12 mouse cellular contexts compared by ENCODE assay signal in the genomic region with DNA sequence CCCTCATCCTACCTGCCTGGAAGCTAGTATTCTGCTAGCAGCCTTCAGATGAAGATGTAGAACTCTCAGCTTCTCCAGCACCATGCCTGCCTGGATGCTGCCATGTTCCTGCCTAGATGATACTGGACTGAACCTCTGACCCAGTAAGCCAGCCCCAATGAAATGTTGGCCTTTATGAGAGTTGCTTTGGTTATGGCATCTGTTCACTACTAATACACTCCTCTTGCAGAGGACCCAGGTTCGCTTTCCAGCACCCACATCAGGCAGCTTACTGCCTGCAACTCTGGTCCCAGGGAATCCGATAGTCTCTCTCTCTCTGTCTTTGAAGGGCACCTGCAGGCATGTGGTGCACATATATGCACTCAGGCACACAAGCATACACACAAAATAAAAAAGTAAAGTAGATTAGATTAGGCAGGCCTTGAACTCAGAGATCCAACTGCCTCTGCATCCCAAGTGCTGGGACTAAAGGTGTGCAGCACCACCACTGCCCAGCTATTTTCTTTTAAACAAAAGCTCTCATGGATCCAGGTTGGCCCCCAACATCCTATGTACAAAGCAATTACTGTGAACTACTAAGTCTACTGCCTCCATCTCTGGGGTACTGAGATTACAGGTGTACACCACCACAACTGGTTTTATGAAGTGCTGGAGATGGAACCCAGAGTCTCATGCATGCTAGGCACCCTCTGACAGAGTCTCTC. TPM values are rescaled to one million over a fixed set of nuclear protein-coding genes. Genes with fewer than 3 reads are reported as not detected.
DNase-seq lines count a peak whose midpoint lies in the region; ATAC-seq and TF ChIP-seq lines count a peak whose summit lies in the region.
"Had no signal": no experiment of that assay in that cellular context is flagged by ENCODE, and none has a peak within 500 bp of the region (broad histone marks: within the 10 kb centered on the region; RNA-seq: fewer than 3 reads in every experiment).

No protein-coding gene starts in this region.

- H3K9me3 ChIP-seq in heart, embryonic 16.5 days (replicated peaks; ENCODE audit: control insufficient read depth, low read length) = no peaks in the 10 kb centered on the region
- no peaks in the 10 kb centered on the region for H3K9me3 ChIP-seq in liver, embryonic 14.5 days (ENCODE audit: control insufficient read depth, low read length)
- no peaks in the 10 kb centered on the region for H3K9me3 ChIP-seq in embryonic facial prominence, embryonic 15.5 days (replicated peaks)
- H3K9me3 ChIP-seq in limb, embryonic 14.5 days (ENCODE audit: control insufficient read depth, low read length) = no peaks in the 10 kb centered on the region
- H3K9me3 ChIP-seq: neural tube, embryonic 12.5 days had no signal

- H3K9ac ChIP-seq in heart, embryonic 16.5 days (ENCODE audit: low read length) = no peak overlapping the region
- 0 out of 2 replicates have a peak overlapping the region, but pooled peaks have one; percentile 2 for H3K9ac ChIP-seq in liver, embryonic 14.5 days (replicated peaks)
- H3K9ac ChIP-seq in embryonic facial prominence, embryonic 15.5 days = no peak overlapping the region
- H3K9ac ChIP-seq in limb, embryonic 14.5 days (ENCODE audit: low read depth, low read length, severe bottlenecking) = no peak overlapping the region
- H3K9ac ChIP-seq: neural tube, embryonic 12.5 days had no signal

- no peak for TF ChIP-seq EP300 in liver, embryonic 14.5 days (IDR thresholded peaks at IDR 0.05; ENCODE audit: low read depth)

- peak overlapping the region; percentile 53 for H3K27ac ChIP-seq in heart, embryonic 16.5 days (ENCODE audit: low read length)
- H3K27ac ChIP-seq in liver, embryonic 14.5 days = no peak overlapping the region
- peak overlapping the region; percentile 65 for H3K27ac ChIP-seq in embryonic facial prominence, embryonic 15.5 days (replicated peaks)
- H3K27ac ChIP-seq in limb, embryonic 14.5 days (replicated peaks; ENCODE audit: low read depth, low read length) = peak overlapping the region; percentile 20
- H3K27ac ChIP-seq: neural tube, embryonic 12.5 days had no signal

- no peak for DNase-seq in heart, adult 8-10 months (ENCODE audit: low spot score)
- DNase-seq in liver, embryonic 14.5 days (ENCODE audit: low read depth in 3 of 3, low spot score in 3 of 3) = no peak
- DNase-seq in liver = no peak
- no peak for DNase-seq in limb, embryonic 14.5 days (ENCODE audit: low spot score)
- DNase-seq in frontal cortex, postnatal 36 days (ENCODE audit: low spot score in 2 of 2) = no peak
- DNase-seq in thymus, postnatal 4 days = no peak
- DNase-seq: cerebellum, postnatal 36 days had no signal

- no peak overlapping the region for H3K4me3 ChIP-seq in heart, embryonic 16.5 days (ENCODE audit: low read length)
- no peak overlapping the region for H3K4me3 ChIP-seq in liver, embryonic 14.5 days (ENCODE audit: insufficient read depth in 1 of 2, low read depth in 2 of 2, low read length in 2 of 2)
- no peak overlapping the region for H3K4me3 ChIP-seq in embryonic facial prominence, embryonic 15.5 days (replicated peaks)
- no peak overlapping the region for H3K4me3 ChIP-seq in limb, embryonic 14.5 days (replicated peaks; ENCODE audit: low read length)
- H3K4me3 ChIP-seq: neural tube, embryonic 12.5 days had no signal

- no peak for TF ChIP-seq CTCF in liver, embryonic 14.5 days (IDR thresholded peaks at IDR 0.05; ENCODE audit: low read depth)

- peaks cover 8% of the 10 kb centered on the region for H3K36me3 ChIP-seq in heart, embryonic 16.5 days (ENCODE audit: control insufficient read depth, insufficient read depth)
- H3K36me3 ChIP-seq in liver, embryonic 14.5 days (replicated peaks; ENCODE audit: control insufficient read depth, insufficient read depth, low read depth) = peaks cover 7% of the 10 kb centered on the region
- peaks cover 6% of the 10 kb centered on the region; the same call in 1 of the 2 replicates for H3K36me3 ChIP-seq in embryonic facial prominence, embryonic 15.5 days
- peaks cover 12% of the 10 kb centered on the region for H3K36me3 ChIP-seq in limb, embryonic 14.5 days (ENCODE audit: control insufficient read depth, insufficient read depth, low read length)

- H3K4me2 ChIP-seq in heart, embryonic 16.5 days (ENCODE audit: low read depth, low read length) = no peak overlapping the region
- no peak overlapping the region for H3K4me2 ChIP-seq in liver, embryonic 14.5 days (ENCODE audit: low read depth)
- no peak overlapping the region for H3K4me2 ChIP-seq in embryonic facial prominence, embryonic 15.5 days (replicated peaks)
- no peak overlapping the region; the same call in 1 of the 2 replicates for H3K4me2 ChIP-seq in limb, embryonic 14.5 days (replicated peaks; ENCODE audit: low read depth, low read length, severe bottlenecking)
- H3K4me2 ChIP-seq: neural tube, embryonic 12.5 days had no signal

- ATAC-seq in heart, embryonic 16.5 days (replicated peaks; ENCODE audit: extremely low read depth, insufficient read depth, low FRiP score) = no peak
- ATAC-seq in liver, embryonic 14.5 days (ENCODE audit: insufficient read depth) = no peak
- ATAC-seq in embryonic facial prominence, embryonic 15.5 days (ENCODE audit: insufficient number of reproducible peaks, low FRiP score, low TSS enrichment, low read depth) = no peak
- no peak for ATAC-seq in limb, embryonic 14.5 days (ENCODE audit: low FRiP score, low read depth)
- ATAC-seq: hindbrain, embryonic 16.5 days; midbrain, embryonic 16.5 days had no signal

- peaks cover 27% of the 10 kb centered on the region for H3K4me1 ChIP-seq in heart, embryonic 16.5 days (ENCODE audit: control insufficient read depth, insufficient read depth, low read length)
- peaks cover 19 to 33% of the 10 kb centered on the region in 2 experiments for H3K4me1 ChIP-seq in liver, embryonic 14.5 days (replicated peaks; ENCODE audit: control insufficient read depth in 2 of 2, insufficient read depth in 2 of 2, low read length in 1 of 2)
- H3K4me1 ChIP-seq in embryonic facial prominence, embryonic 15.5 days = peaks cover 22% of the 10 kb centered on the region
- H3K4me1 ChIP-seq in limb, embryonic 14.5 days (ENCODE audit: control insufficient read depth, insufficient read depth, low read length) = peaks cover 19% of the 10 kb centered on the region

- TF ChIP-seq POLR2A in limb, embryonic 14.5 days (IDR thresholded peaks at IDR 0.05; ENCODE audit: borderline replicate concordance, extremely low read depth, insufficient read depth, insufficient read length) = no peak

- WGBS in heart, embryonic 16.5 days = 82% methylated on average over 2 of the region's 2 CpGs
- 79% methylated on average over 2 of the region's 2 CpGs for WGBS in liver, embryonic 14.5 days (ENCODE audit: insufficient replicate concordance)
- WGBS in embryonic facial prominence, embryonic 15.5 days = 78% methylated on average over 2 of the region's 2 CpGs
- 81% methylated on average over 2 of the region's 2 CpGs for WGBS in limb, embryonic 14.5 days

- no peaks in the 10 kb centered on the region for H3K27me3 ChIP-seq in heart, embryonic 16.5 days (ENCODE audit: control insufficient read depth, insufficient read depth, low read length)
- no peaks in the 10 kb centered on the region for H3K27me3 ChIP-seq in liver, embryonic 14.5 days (ENCODE audit: control insufficient read depth, insufficient read depth, low read length)
- H3K27me3 ChIP-seq in embryonic facial prominence, embryonic 15.5 days = no peaks in the 10 kb centered on the region
- H3K27me3 ChIP-seq in limb, embryonic 14.5 days (ENCODE audit: control insufficient read depth, insufficient read depth, low read length) = no peaks in the 10 kb centered on the region
- H3K27me3 ChIP-seq: neural tube, embryonic 12.5 days had no signal

RNA-seq across cellular contexts. Expression of a gene that starts 2.9 kb away (rescaled TPM):
- polyA plus RNA-seq in heart, embryonic 16.5 days (2015; fragmentation: Nextera tagmentation; extraction: Ambion mirVana) = 20.5 and 22.6 TPM in 2 replicates
- 10 to 100 TPM in 1 of 4 experiments, 1 to 10 TPM in 3; 7.9 to 12.7 (median 8.6) TPM for total RNA-seq in heart, adult 8-10 months (2022)
- polyA plus RNA-seq in liver, embryonic 14.5 days (2012; rRNA removed) = 22.8 and 23.1 TPM in 2 replicates
- 25.5 and 27.0 TPM in 2 replicates for polyA plus RNA-seq in liver, embryonic 14.5 days (2014; fragmentation: Nextera tagmentation; extraction: Ambion mirVana)
- 34.5 and 39.9 TPM in 2 replicates for polyA plus RNA-seq in embryonic facial prominence, embryonic 15.5 days (2015; fragmentation: Nextera tagmentation; extraction: Ambion mirVana)
- 45.2 and 46.8 TPM in 2 replicates for polyA plus RNA-seq in limb, embryonic 14.5 days (2012; rRNA removed)
- 37.6 and 44.9 TPM in 2 replicates for polyA plus RNA-seq in limb, embryonic 14.5 days (2014; fragmentation: Nextera tagmentation; extraction: Ambion mirVana)

RNA-seq across cellular contexts. Expression of a gene that starts 11.7 kb away (rescaled TPM):
- polyA plus RNA-seq in heart, embryonic 16.5 days (2015; fragmentation: Nextera tagmentation; extraction: Ambion mirVana) = 5.6 and 5.7 TPM in 2 replicates
- 10 to 100 TPM; 28.9 to 34.2 (median 31.4) TPM for total RNA-seq in heart, adult 8-10 months (2022)
- 12.2 and 13.3 TPM in 2 replicates for polyA plus RNA-seq in liver, embryonic 14.5 days (2012; rRNA removed)
- 5.1 and 6.4 TPM in 2 replicates for polyA plus RNA-seq in liver, embryonic 14.5 days (2014; fragmentation: Nextera tagmentation; extraction: Ambion mirVana)
- polyA plus RNA-seq in embryonic facial prominence, embryonic 15.5 days (2015; fragmentation: Nextera tagmentation; extraction: Ambion mirVana) = 12.4 and 13.7 TPM in 2 replicates
- 42.0 and 42.3 TPM in 2 replicates for polyA plus RNA-seq in limb, embryonic 14.5 days (2012; rRNA removed)
- 13.9 and 16.7 TPM in 2 replicates for polyA plus RNA-seq in limb, embryonic 14.5 days (2014; fragmentation: Nextera tagmentation; extraction: Ambion mirVana)

RNA-seq across cellular contexts. Expression of a gene that starts 11.9 kb away (rescaled TPM):
- 9.6 and 9.9 TPM in 2 replicates for polyA plus RNA-seq in heart, embryonic 16.5 days (2015; fragmentation: Nextera tagmentation; extraction: Ambion mirVana)
- under 1 TPM; 0.31 to 0.57 (median 0.54) TPM for total RNA-seq in heart, adult 8-10 months (2022)
- polyA plus RNA-seq in liver, embryonic 14.5 days (2012; rRNA removed) = 2.2 and 3.1 TPM in 2 replicates
- polyA plus RNA-seq in liver, embryonic 14.5 days (2014; fragmentation: Nextera tagmentation; extraction: Ambion mirVana) = 2.1 and 2.4 TPM in 2 replicates
- polyA plus RNA-seq in embryonic facial prominence, embryonic 15.5 days (2015; fragmentation: Nextera tagmentation; extraction: Ambion mirVana) = 22.4 and 26.1 TPM in 2 replicates
- polyA plus RNA-seq in limb, embryonic 14.5 days (2012; rRNA removed) = 19.4 and 30.1 TPM in 2 replicates
- 17.3 and 18.5 TPM in 2 replicates for polyA plus RNA-seq in limb, embryonic 14.5 days (2014; fragmentation: Nextera tagmentation; extraction: Ambion mirVana)

RNA-seq across cellular contexts. Expression of a gene that starts 30.2 kb away (rescaled TPM):
- 164 and 189 TPM in 2 replicates for polyA plus RNA-seq in heart, embryonic 16.5 days (2015; fragmentation: Nextera tagmentation; extraction: Ambion mirVana)
- 100 to 1,000 TPM; 237 to 281 (median 242) TPM for total RNA-seq in heart, adult 8-10 months (2022)
- polyA plus RNA-seq in liver, embryonic 14.5 days (2012; rRNA removed) = 23.0 and 26.8 TPM in 2 replicates
- polyA plus RNA-seq in liver, embryonic 14.5 days (2014; fragmentation: Nextera tagmentation; extraction: Ambion mirVana) = 49.7 and 62.2 TPM in 2 replicates
- polyA plus RNA-seq in embryonic facial prominence, embryonic 15.5 days (2015; fragmentation: Nextera tagmentation; extraction: Ambion mirVana) = 167 and 175 TPM in 2 replicates
- 89.1 and 111 TPM in 2 replicates for polyA plus RNA-seq in limb, embryonic 14.5 days (2012; rRNA removed)
- 151 and 164 TPM in 2 replicates for polyA plus RNA-seq in limb, embryonic 14.5 days (2014; fragmentation: Nextera tagmentation; extraction: Ambion mirVana)

RNA-seq across cellular contexts. Expression of a gene that starts 34.3 kb away (rescaled TPM):
- 1.6 and 1.9 TPM in 2 replicates for polyA plus RNA-seq in heart, embryonic 16.5 days (2015; fragmentation: Nextera tagmentation; extraction: Ambion mirVana)
- total RNA-seq in heart, adult 8-10 months (2022) = under 1 TPM; 0.35 to 0.89 (median 0.81) TPM
- 0.96 and 1.2 TPM in 2 replicates for polyA plus RNA-seq in liver, embryonic 14.5 days (2012; rRNA removed)
- 0.03 and 0.05 TPM in 2 replicates for polyA plus RNA-seq in liver, embryonic 14.5 days (2014; fragmentation: Nextera tagmentation; extraction: Ambion mirVana)
- polyA plus RNA-seq in embryonic facial prominence, embryonic 15.5 days (2015; fragmentation: Nextera tagmentation; extraction: Ambion mirVana) = 4.6 and 4.7 TPM in 2 replicates
- 19.7 and 25.0 TPM in 2 replicates for polyA plus RNA-seq in limb, embryonic 14.5 days (2012; rRNA removed)
- 1.2 and 1.4 TPM in 2 replicates for polyA plus RNA-seq in limb, embryonic 14.5 days (2014; fragmentation: Nextera tagmentation; extraction: Ambion mirVana)
